Mouse (Mus musculus) liver, embryonic 11.5 days (tissue): ENCODE measurements at regions not wholly inside any gene's neighbourhood (a gene's known extent, or its start where the extent isn't known, plus 50 kb on each side); places are given as distances from the start of the nearest gene placed in this dataset.
A peak's percentile ranks its signal among the peaks of the same experiment; 100 is the strongest.

Source experiments
- ATAC-seq: fragments of 200-750 bp; cut with Nextera tagmentation; replicated peaks from 2 replicates; pipeline ENCODE4 v1.8.0; 2017; ENCODE audit warnings: moderate number of reproducible peaks, mild to moderate bottlenecking, moderate TSS enrichment, moderate library complexity; ENCODE audit not compliant: low FRiP score
- DNase-seq: peaks from one replicate; pipeline ENCODE4 v3.0.0-alpha.2; 2017; ENCODE audit warnings: low spot score
- H3K27ac ChIP-seq: fragments of 300-500 bp; sonication (generic); 2 replicates; pipeline ENCODE4 v1.5.1; 2014; ENCODE audit warnings: mild to moderate bottlenecking, low read depth, low read length, control low read depth
- H3K27me3 ChIP-seq: fragments of 300-500 bp; sonication (generic); replicated peaks from 2 replicates; pipeline ENCODE4 v1.6.1; 2014; ENCODE audit warnings: low read length, mixed read lengths; ENCODE audit not compliant: control insufficient read depth, insufficient read depth
- H3K36me3 ChIP-seq: fragments of 300-500 bp; sonication (generic); 2 replicates; pipeline ENCODE4 v1.6.1; 2014; ENCODE audit warnings: mild to moderate bottlenecking, low read length, moderate library complexity, mixed read lengths; ENCODE audit not compliant: control insufficient read depth, insufficient read depth
- H3K4me1 ChIP-seq: fragments of 300-500 bp; sonication (generic); replicated peaks from 2 replicates; pipeline ENCODE4 v1.6.1; 2014; ENCODE audit warnings: low read length, mixed read lengths; ENCODE audit not compliant: control insufficient read depth, insufficient read depth
- H3K4me2 ChIP-seq: fragments of 300-500 bp; sonication (generic); 2 replicates; pipeline ENCODE4 v1.6.1; 2014; ENCODE audit warnings: mild to moderate bottlenecking, control low read depth, moderate library complexity
- H3K4me3 ChIP-seq: fragments of 300-500 bp; sonication (generic); 2 replicates; pipeline ENCODE4 v1.5.1; 2014; ENCODE audit warnings: low read depth, low read length, control low read depth
- H3K9ac ChIP-seq: fragments of 300-500 bp; sonication (generic); 2 replicates; pipeline ENCODE4 v1.6.1; 2014; ENCODE audit warnings: low read depth, low read length, control low read depth
- H3K9me3 ChIP-seq: fragments of 300-500 bp; sonication (generic); 2 replicates; pipeline ENCODE4 v1.6.1; 2016; ENCODE audit warnings: low read length, inconsistent platforms, mixed read lengths; ENCODE audit not compliant: control insufficient read depth
- WGBS: fragments of 180-500 bp; shearing (Covaris S2); extraction: QIAGEN DNeasy Blood & Tissue Kit; methylation state at CpG from one replicate; pipeline ENCODE4 v1.1.7; 2014; 5-methylcytosine and 5-hydroxymethylcytosine counted together

GRCm38 (mm10) chr16:31530090-31530489 lies 108.0 kb downstream of the Bdh1 start:
- no peak for ATAC-seq
- H3K4me1 ChIP-seq: peaks cover 29% of the 10 kb centered on the region
- no peaks in the 10 kb centered on the region; the same call in 1 of the 2 replicates for H3K27me3 ChIP-seq
- H3K36me3 ChIP-seq: no peaks in the 10 kb centered on the region
- H3K9ac ChIP-seq: no peak overlapping the region
- H3K4me3 ChIP-seq: no peak overlapping the region
- no peak overlapping the region for H3K27ac ChIP-seq
- no peaks in the 10 kb centered on the region for H3K9me3 ChIP-seq
- no peak overlapping the region for H3K4me2 ChIP-seq
- 80% methylated on average over 8 of the region's 8 CpGs for WGBS
- DNase-seq: no peak

GRCm38 (mm10) chr16:31533196-31533777 lies 111.2 kb downstream of the Bdh1 start:
- Histone ChIP-seq H3K9me3 (no peaks in the 10 kb centered on the region), H3K27me3 (no peaks in the 10 kb centered on the region; the same call in 1 of the 2 replicates), H3K4me1 (peaks cover 32% of the 10 kb centered on the region), H3K36me3 (no peaks in the 10 kb centered on the region), H3K4me3 (no peak overlapping the region), H3K9ac (no peak overlapping the region), H3K27ac (no peak overlapping the region), H3K4me2 (peak overlapping the region; percentile 36)
- ATAC-seq (peak; percentile 93), DNase-seq (no peak)
- WGBS: 46% methylated on average over 6 of the region's 6 CpGs

- no peak for ATAC-seq
Measured at GRCm38 (mm10) chr16:31534923-31535523, 112.9 kb downstream of the Bdh1 start.

GRCm38 (mm10) chr16:31536328-31536727 lies 114.2 kb downstream of the Bdh1 start:
- Histone ChIP-seq H3K9me3 (no peaks in the 10 kb centered on the region), H3K4me2 (no peak overlapping the region), H3K36me3 (no peaks in the 10 kb centered on the region), H3K4me3 (no peak overlapping the region), H3K27ac (no peak overlapping the region), H3K4me1 (peaks cover 32% of the 10 kb centered on the region), H3K27me3 (no peaks in the 10 kb centered on the region; the same call in 1 of the 2 replicates), H3K9ac (no peak overlapping the region)
- ATAC-seq (no peak), DNase-seq (no peak)
- WGBS: 74% methylated on average over 3 of the region's 3 CpGs

More at GRCm38 (mm10) chr16:31534923-31535523, 112.9 kb downstream of the Bdh1 start:
- no peaks in the 10 kb centered on the region; the same call in 1 of the 2 replicates for H3K27me3 ChIP-seq
- H3K36me3 ChIP-seq: no peaks in the 10 kb centered on the region
- H3K9me3 ChIP-seq: no peaks in the 10 kb centered on the region
- H3K4me3 ChIP-seq: no peak overlapping the region
- H3K4me2 ChIP-seq: no peak overlapping the region
- H3K4me1 ChIP-seq: peaks cover 32% of the 10 kb centered on the region
- DNase-seq: no peak
- WGBS: 51% methylated on average over 4 of the region's 4 CpGs
- H3K27ac ChIP-seq: no peak overlapping the region
- no peak overlapping the region for H3K9ac ChIP-seq

GRCm38 (mm10) chr16:31538606-31539005 lies 116.5 kb downstream of the Bdh1 start:
- ATAC-seq: no peak
- Histone ChIP-seq H3K27ac (no peak overlapping the region), H3K27me3 (peaks cover 10% of the 10 kb centered on the region), H3K4me1 (peaks cover 15% of the 10 kb centered on the region), H3K4me3 (no peak overlapping the region), H3K9ac (no peak overlapping the region), H3K36me3 (no peaks in the 10 kb centered on the region), H3K4me2 (no peak overlapping the region), H3K9me3 (no peaks in the 10 kb centered on the region)
- WGBS: 70% methylated on average over 3 of the region's 3 CpGs
- DNase-seq: no peak

- H3K9ac ChIP-seq: no peak overlapping the region
- no peak overlapping the region for H3K27ac ChIP-seq
- H3K4me2 ChIP-seq: no peak overlapping the region
- peaks cover 2% of the 10 kb centered on the region; the same call in 1 of the 2 replicates for H3K4me1 ChIP-seq
- DNase-seq (no peak), ATAC-seq (no peak)
- H3K9me3 ChIP-seq: no peaks in the 10 kb centered on the region
- H3K4me3 ChIP-seq: no peak overlapping the region
- 63% methylated on average over 10 of the region's 10 CpGs for WGBS
- H3K27me3 ChIP-seq: peaks cover 49% of the 10 kb centered on the region
- no peaks in the 10 kb centered on the region for H3K36me3 ChIP-seq
Measured at GRCm38 (mm10) chr16:31543499-31544170, 119.6 kb upstream of the Dlg1 start.

- peaks cover 49% of the 10 kb centered on the region for H3K27me3 ChIP-seq
- WGBS: 5% methylated on average over 18 of the region's 18 CpGs
- H3K36me3 ChIP-seq: no peaks in the 10 kb centered on the region
- H3K9ac ChIP-seq: no peak overlapping the region
- DNase-seq (no peak), ATAC-seq (no peak)
- peak overlapping the region; percentile 49 for H3K4me2 ChIP-seq
- H3K9me3 ChIP-seq: no peaks in the 10 kb centered on the region
- 0 out of 2 replicates have a peak overlapping the region, but pooled peaks have one; percentile 11 for H3K4me3 ChIP-seq
- H3K4me1 ChIP-seq: peaks cover 7% of the 10 kb centered on the region
- no peak overlapping the region for H3K27ac ChIP-seq
Measured at GRCm38 (mm10) chr16:31546062-31546827, 117.0 kb upstream of the Dlg1 start.

- Histone ChIP-seq H3K4me2 (no peak overlapping the region), H3K27me3 (peaks cover 49% of the 10 kb centered on the region), H3K4me3 (no peak overlapping the region), H3K9ac (no peak overlapping the region), H3K9me3 (no peaks in the 10 kb centered on the region), H3K27ac (no peak overlapping the region), H3K36me3 (no peaks in the 10 kb centered on the region), H3K4me1 (peaks cover 8% of the 10 kb centered on the region)
- DNase-seq (no peak), ATAC-seq (no peak)
- WGBS: 5% methylated on average over 2 of the region's 2 CpGs
Measured at GRCm38 (mm10) chr16:31546828-31547224, 116.4 kb upstream of the Dlg1 start.
